Mouse (Mus musculus): ENCODE measurements around the gene Apex1. TPM values are rescaled to one million over a fixed set of nuclear protein-coding genes. Genes with fewer than 3 reads are reported as not detected.

Apex1 gene
- total and polyA plus RNA-seq, 3 experiments, result 129 to 155 TPM; not detected in 1

- peak; percentile 56 for DNase-seq (ENCODE audit: low read depth, low spot score)
- H3K79me2 ChIP-seq (ENCODE audit: control insufficient read depth, insufficient read depth, low read length, poor library complexity), result peaks cover 24% of the 10 kb centered on the region
- peak; percentile 75 for TF ChIP-seq SIN3A (IDR thresholded peaks at IDR 0.05; ENCODE audit: low read length)
- TF ChIP-seq POLR2AphosphoS2 (IDR thresholded peaks at IDR 0.05; ENCODE audit: low read length), result peak; percentile 15; the same call in 1 of the 2 replicates
- 0 out of 2 replicates have a peak, but pooled peaks have one; percentile 4 for TF ChIP-seq UBTF (IDR thresholded peaks at IDR 0.05; ENCODE audit: borderline replicate concordance, insufficient read depth, low read depth, low read length)
- TF ChIP-seq MAX (IDR thresholded peaks at IDR 0.05; ENCODE audit: low read length), result no peak
- peak; percentile 82 for TF ChIP-seq MXI1 (IDR thresholded peaks at IDR 0.05; ENCODE audit: low read depth, low read length)
- TF ChIP-seq ZMIZ1 (IDR thresholded peaks at IDR 0.05; ENCODE audit: low read depth, low read length), result 0 out of 2 replicates have a peak, but pooled peaks have one; percentile 53
- peak; percentile 56 for TF ChIP-seq GATA1 (IDR thresholded peaks at IDR 0.05; ENCODE audit: low read depth, low read length)
- TF ChIP-seq CTCF (IDR thresholded peaks at IDR 0.05 in 2 of 3, conservative IDR thresholded peaks at IDR 0.05 in 1 of 3; ENCODE audit: control insufficient read depth in 1 of 3, insufficient read depth in 1 of 3, low read depth in 2 of 3, low read length in 3 of 3, poor library complexity in 1 of 3, severe bottlenecking in 1 of 3), result no peak
- H3K4me3 ChIP-seq (ENCODE audit: control insufficient read depth in 1 of 2, insufficient read depth in 1 of 2, low read depth in 2 of 2, low read length in 2 of 2), result peak overlapping the region; percentile 59 to 78
- no peaks in the 10 kb centered on the region for H3K27me3 ChIP-seq (ENCODE audit: control insufficient read depth in 1 of 2, insufficient read depth in 2 of 2, low read length in 2 of 2)
- peak overlapping the region; percentile 74 for H3K27ac ChIP-seq (ENCODE audit: control insufficient read depth, low read depth, low read length)
- H3K4me1 ChIP-seq (ENCODE audit: control insufficient read depth in 1 of 2, insufficient read depth in 2 of 2, low read length in 2 of 2), result no peaks in the 10 kb centered on the region
- peaks cover 0 to 8% of the 10 kb centered on the region in 2 experiments; a peak in 2 of 4 replicates for H3K36me3 ChIP-seq (ENCODE audit: control insufficient read depth in 1 of 2, insufficient read depth in 2 of 2, low read length in 2 of 2)
- H3K9me3 ChIP-seq (replicated peaks; ENCODE audit: insufficient read depth, low read length), result no peaks in the 10 kb centered on the region
- H3K9ac ChIP-seq (ENCODE audit: control insufficient read depth, low read depth, low read length, poor library complexity, severe bottlenecking), result peak overlapping the region; percentile 76
These were observed 548 bp downstream of the Apex1 start for GRCm38 (mm10) chr14:50925111-50925920.

- Histone ChIP-seq H3K36me3 (ENCODE audit: control insufficient read depth in 1 of 2, insufficient read depth in 2 of 2, low read length in 2 of 2) (peaks cover 0 to 13% of the 10 kb centered on the region in 2 experiments; a peak in 2 of 4 replicates), H3K4me3 (ENCODE audit: control insufficient read depth in 1 of 2, insufficient read depth in 1 of 2, low read depth in 2 of 2, low read length in 2 of 2) (no peak overlapping the region), H3K27me3 (ENCODE audit: control insufficient read depth in 1 of 2, insufficient read depth in 2 of 2, low read length in 2 of 2) (no peaks in the 10 kb centered on the region), H3K27ac (ENCODE audit: control insufficient read depth, low read depth, low read length) (no peak overlapping the region), H3K4me1 (ENCODE audit: control insufficient read depth in 1 of 2, insufficient read depth in 2 of 2, low read length in 2 of 2) (peaks cover 0 to 4% of the 10 kb centered on the region in 2 experiments; a peak in 2 of 4 replicates), H3K9ac (ENCODE audit: control insufficient read depth, low read depth, low read length, poor library complexity, severe bottlenecking) (no peak overlapping the region), H3K79me2 (ENCODE audit: control insufficient read depth, insufficient read depth, low read length, poor library complexity) (peaks cover 30% of the 10 kb centered on the region), H3K9me3 (replicated peaks; ENCODE audit: insufficient read depth, low read length) (no peaks in the 10 kb centered on the region)
- no peak for DNase-seq (ENCODE audit: low read depth, low spot score)
- TF ChIP-seq POLR2A (IDR thresholded peaks at IDR 0.05; ENCODE audit: control insufficient read depth in 1 of 2, insufficient read depth in 1 of 2, low read depth in 1 of 2, low read length in 2 of 2, poor library complexity in 1 of 2) (0 out of 4 replicates have a peak, but pooled peaks of 1 of the 2 experiments have one; percentile 7), CHD1 (IDR thresholded peaks at IDR 0.05; ENCODE audit: low read depth, low read length) (no peak), MEF2A (IDR thresholded peaks at IDR 0.05; ENCODE audit: extremely low read depth, insufficient replicate concordance, low read depth, low read length, poor library complexity, severe bottlenecking) (no peak)
These were observed 2.6 kb downstream of the Apex1 start for GRCm38 (mm10) chr14:50927366-50927765.

GRCm38 (mm10) chr14:50929951-50930350 lies 5.2 kb downstream of the Apex1 start:
- Histone ChIP-seq H3K27ac (ENCODE audit: control insufficient read depth, low read depth, low read length) (no peak overlapping the region; the same call in 1 of the 2 replicates), H3K4me3 (ENCODE audit: control insufficient read depth in 1 of 2, insufficient read depth in 1 of 2, low read depth in 2 of 2, low read length in 2 of 2) (peak overlapping the region; percentile 73), H3K4me1 (ENCODE audit: control insufficient read depth in 1 of 2, insufficient read depth in 2 of 2, low read length in 2 of 2) (peaks cover 0 to 4% of the 10 kb centered on the region in 2 experiments; a peak in 2 of 4 replicates), H3K27me3 (ENCODE audit: control insufficient read depth in 1 of 2, insufficient read depth in 2 of 2, low read length in 2 of 2) (no peaks in the 10 kb centered on the region), H3K9me3 (replicated peaks; ENCODE audit: insufficient read depth, low read length) (no peaks in the 10 kb centered on the region), H3K79me2 (ENCODE audit: control insufficient read depth, insufficient read depth, low read length, poor library complexity) (peaks cover 23% of the 10 kb centered on the region), H3K36me3 (ENCODE audit: control insufficient read depth in 1 of 2, insufficient read depth in 2 of 2, low read length in 2 of 2) (peaks cover 0 to 13% of the 10 kb centered on the region in 2 experiments; a peak in 2 of 4 replicates), H3K9ac (ENCODE audit: control insufficient read depth, low read depth, low read length, poor library complexity, severe bottlenecking) (peak overlapping the region; percentile 80)
- DNase-seq (ENCODE audit: low read depth, low spot score), result no peak
- TF ChIP-seq NRF1 (IDR thresholded peaks at IDR 0.05; ENCODE audit: insufficient read depth, low read depth, low read length, poor library complexity, severe bottlenecking), result no peak
- no peak for TF ChIP-seq HCFC1 (IDR thresholded peaks at IDR 0.05; ENCODE audit: low read depth, low read length)
- TF ChIP-seq UBTF (IDR thresholded peaks at IDR 0.05; ENCODE audit: borderline replicate concordance, insufficient read depth, low read depth, low read length), result no peak
